Mouse (Mus musculus) spleen, adult 10 weeks (tissue): ENCODE data around the gene Prkar1a. TPM values are rescaled to one million over a fixed set of nuclear protein-coding genes. Genes with fewer than 3 reads are reported as not detected.

Experiments used
- polyA plus RNA-seq: library from polyadenylated mRNA; stranded (reverse); fragments of 350-450 nt; fragmentation: Illumina TruSeq; extraction: RNeasy Lipid Tissue Mini Kit (QIAGEN cat#74804); gene quantifications from one replicate; pipeline ENCODE4 v1.2.3, GENCODE M21; 2015; ENCODE audit warnings: low replicate concordance; ENCODE audit not compliant: insufficient read depth

Gene Prkar1a
- polyA plus RNA-seq: 242 TPM

GRCm38 (mm10) chr11:109649206-109649605 lies at the start of gene Prkar1a:
Gene Prkar1a (plus strand): TSS chr11:109649405.

GRCm38 (mm10) chr11:109611303-109612149 lies 37.7 kb upstream of the Prkar1a start, which contains the start of gene Wipi1:
Gene Wipi1 (minus strand): TSS chr11:109611967.

Other genes starting within 250 kb of the Prkar1a start
- gene 9930022D16Rik, start 235.5 kb upstream of the Prkar1a start, polyA plus RNA-seq: not detected
- gene Amz2, start 223.5 kb upstream of the Prkar1a start, polyA plus RNA-seq: 57.3 TPM
- 7.3 TPM for gene Arsg, start 176.0 kb upstream of the Prkar1a start, polyA plus RNA-seq
- gene Slc16a6, start 175.8 kb upstream of the Prkar1a start, polyA plus RNA-seq: 55.9 TPM
- 10.2 TPM for gene Wipi1, start 37.4 kb upstream of the Prkar1a start, polyA plus RNA-seq
- gene Fam20a, start 72.9 kb downstream of the Prkar1a start, polyA plus RNA-seq: 2.3 TPM
- not detected for gene 1700012B07Rik, start 178.6 kb downstream of the Prkar1a start, polyA plus RNA-seq